Mouse (Mus musculus): ENCODE measurements around the gene Rbm20. TPM values are rescaled to one million over a fixed set of nuclear protein-coding genes. Genes with fewer than 3 reads are reported as not detected.

Rbm20 gene
- total RNA-seq, 2 experiments from 2014 or later, result 2.3 to 3.3 TPM

GRCm38 (mm10) chr19:53738701-53739131 is 61.6 kb downstream of the Rbm20 start:
- no peak overlapping the region for H3K27ac ChIP-seq
- TF ChIP-seq CTCF (conservative IDR thresholded peaks at IDR 0.05), result no peak
- H3K4me3 ChIP-seq, result no peak overlapping the region
- no peak for DNase-seq (ENCODE audit: low spot score in 2 of 2)

GRCm38 (mm10) chr19:53739570-53740266 is 62.6 kb downstream of the Rbm20 start:
- H3K4me3 ChIP-seq, result no peak overlapping the region
- H3K27ac ChIP-seq, result no peak overlapping the region
- TF ChIP-seq CTCF (conservative IDR thresholded peaks at IDR 0.05), result no peak
- DNase-seq (ENCODE audit: low spot score in 2 of 2), result no peak

DNA sequence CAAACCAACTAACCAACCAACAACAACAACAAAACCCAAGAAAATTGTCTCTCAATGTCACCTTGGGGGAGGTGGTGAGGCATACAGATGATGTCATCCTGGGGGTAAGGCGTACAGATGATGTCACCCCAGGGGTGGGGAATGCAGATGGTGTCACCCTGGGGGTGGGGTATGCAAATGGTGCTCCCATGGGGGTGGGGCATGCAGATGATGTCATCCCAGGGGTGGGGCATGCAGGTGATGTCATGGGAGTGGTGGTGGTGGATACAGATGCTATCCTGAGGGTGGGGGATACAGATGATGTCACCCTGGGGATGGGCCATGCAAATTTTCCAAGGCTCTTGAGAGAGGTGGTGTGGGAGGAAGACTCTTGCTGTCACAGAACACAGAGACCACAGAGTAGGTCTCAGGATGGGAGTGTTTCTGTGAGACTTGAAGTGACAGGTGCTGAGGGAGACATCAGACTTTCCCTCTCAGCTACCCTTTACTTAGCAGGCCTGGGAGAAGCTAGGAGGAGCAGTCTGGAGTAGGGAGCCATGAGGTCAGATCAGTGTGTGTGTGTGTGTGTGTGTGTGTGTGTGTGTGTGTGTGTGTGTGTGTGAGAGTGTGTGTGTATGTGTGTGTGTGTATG is 63.8 kb downstream of the Rbm20 start:
- Histone ChIP-seq H3K4me3 (no peak overlapping the region), H3K27ac (no peak overlapping the region)
- DNase-seq (ENCODE audit: low spot score in 2 of 2), result no peak
- no peak for TF ChIP-seq CTCF (conservative IDR thresholded peaks at IDR 0.05)

- DNase-seq (ENCODE audit: low spot score in 2 of 2), result no peak
- Histone ChIP-seq H3K4me3 (no peak overlapping the region), H3K27ac (no peak overlapping the region)
- peak; percentile 71 for TF ChIP-seq CTCF (conservative IDR thresholded peaks at IDR 0.05)
These were observed 64.8 kb downstream of the Rbm20 start for GRCm38 (mm10) chr19:53741902-53742301.

- H3K27ac ChIP-seq, result no peak overlapping the region
- H3K4me3 ChIP-seq, result no peak overlapping the region
- no peak for TF ChIP-seq CTCF (conservative IDR thresholded peaks at IDR 0.05)
- no peak for DNase-seq (ENCODE audit: low spot score in 2 of 2)
These were observed 68.2 kb downstream of the Rbm20 start for GRCm38 (mm10) chr19:53745354-53745753.

GRCm38 (mm10) chr19:53746116-53746515 is 69.0 kb downstream of the Rbm20 start:
- TF ChIP-seq CTCF (conservative IDR thresholded peaks at IDR 0.05), result no peak

GRCm38 (mm10) chr19:53748236-53748775 is 71.2 kb downstream of the Rbm20 start:
- no peak for DNase-seq (ENCODE audit: low spot score in 2 of 2)

More at GRCm38 (mm10) chr19:53746116-53746515, 69.0 kb downstream of the Rbm20 start:
- H3K4me3 ChIP-seq, result no peak overlapping the region
- DNase-seq (ENCODE audit: low spot score in 2 of 2), result no peak
- no peak overlapping the region for H3K27ac ChIP-seq

GRCm38 (mm10) chr19:53749326-53749725 is 72.2 kb downstream of the Rbm20 start:
- TF ChIP-seq CTCF (conservative IDR thresholded peaks at IDR 0.05), result peak; percentile 24; the same call in 1 of the 2 replicates
- Histone ChIP-seq H3K27ac (no peak overlapping the region), H3K4me3 (no peak overlapping the region)
- no peak for DNase-seq (ENCODE audit: low spot score in 2 of 2)

More at GRCm38 (mm10) chr19:53748236-53748775, 71.2 kb downstream of the Rbm20 start:
- no peak overlapping the region for H3K27ac ChIP-seq
- no peak for TF ChIP-seq CTCF (conservative IDR thresholded peaks at IDR 0.05)
- no peak overlapping the region for H3K4me3 ChIP-seq

DNA sequence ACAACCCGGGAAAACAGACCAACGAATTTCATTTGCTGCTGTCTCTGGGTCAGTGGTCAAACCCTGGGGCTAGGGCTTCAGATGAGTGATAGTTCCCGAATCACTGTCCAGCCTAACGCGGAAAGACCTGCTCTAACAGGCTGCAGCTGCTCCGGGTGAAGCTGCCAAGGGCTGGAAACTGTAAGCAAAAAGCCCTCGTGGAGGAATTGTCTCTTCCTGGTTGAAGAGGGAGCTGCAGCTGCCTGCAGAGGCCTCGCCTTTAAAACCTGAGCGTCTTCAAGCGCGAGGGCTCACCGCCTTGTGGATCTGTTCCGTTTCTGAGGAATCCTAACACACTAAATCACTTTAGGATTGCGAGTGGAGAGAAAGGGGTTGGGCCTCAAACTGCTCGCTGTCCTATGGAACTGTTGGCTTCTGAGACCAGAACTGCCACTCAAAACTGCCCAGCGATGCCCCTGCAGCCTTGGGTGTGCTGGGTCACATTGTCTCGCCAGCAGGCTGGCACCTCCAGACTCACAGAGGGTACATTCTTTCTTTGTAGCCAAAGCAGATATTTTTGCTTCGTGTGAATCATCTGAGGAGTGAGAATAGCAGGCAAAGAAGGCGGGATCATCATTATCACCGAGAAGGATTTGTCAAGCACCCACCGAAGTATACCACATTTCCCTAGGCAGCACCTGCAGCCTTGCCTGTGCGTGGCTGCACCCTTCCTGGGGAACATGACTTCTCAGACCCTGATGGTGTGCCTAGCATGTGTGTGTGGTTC is 74.5 kb downstream of the Rbm20 start:
- no peak for TF ChIP-seq CTCF (conservative IDR thresholded peaks at IDR 0.05)
- H3K4me3 ChIP-seq, result no peak overlapping the region
- DNase-seq (ENCODE audit: low spot score in 2 of 2), result no peak
- H3K27ac ChIP-seq, result no peak overlapping the region

- peak; percentile 55 for TF ChIP-seq CTCF (conservative IDR thresholded peaks at IDR 0.05)
- H3K27ac ChIP-seq, result no peak overlapping the region
- H3K4me3 ChIP-seq, result no peak overlapping the region
- DNase-seq (ENCODE audit: low spot score in 2 of 2), result no peak
These were observed 75.9 kb downstream of the Rbm20 start for GRCm38 (mm10) chr19:53752993-53753392.

DNA sequence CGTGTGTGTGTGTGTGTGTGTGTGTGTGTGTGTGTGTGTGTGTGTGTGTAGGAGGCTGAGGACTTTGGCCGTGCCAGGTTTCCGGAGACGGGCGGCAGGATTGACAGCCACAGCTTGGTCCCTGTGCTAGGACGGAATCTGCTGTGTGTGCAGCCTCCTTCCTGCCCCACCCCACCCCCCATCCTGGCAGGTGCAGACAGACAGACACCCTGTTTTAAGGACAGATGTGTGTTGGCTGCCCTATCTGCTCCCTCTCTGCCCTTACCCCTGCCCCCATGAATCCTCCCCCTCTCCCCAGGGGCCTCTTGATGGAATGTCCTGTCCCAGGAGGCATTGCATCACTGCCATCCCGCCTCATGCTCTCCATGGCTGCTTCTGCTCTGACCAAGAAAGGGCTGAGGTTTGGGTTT is 77.3 kb downstream of the Rbm20 start:
- H3K4me3 ChIP-seq, result no peak overlapping the region
- DNase-seq (ENCODE audit: low spot score in 2 of 2), result no peak
- no peak for TF ChIP-seq CTCF (conservative IDR thresholded peaks at IDR 0.05)

GRCm38 (mm10) chr19:53755346-53755745 is 78.2 kb downstream of the Rbm20 start:
- Histone ChIP-seq H3K27ac (no peak overlapping the region), H3K4me3 (no peak overlapping the region)
- no peak for TF ChIP-seq CTCF (conservative IDR thresholded peaks at IDR 0.05)
- no peak for DNase-seq (ENCODE audit: low spot score in 2 of 2)

More for the DNA sequence above, 77.3 kb downstream of the Rbm20 start:
- no peak overlapping the region for H3K27ac ChIP-seq
